Mouse (Mus musculus) thymus, adult 2 months (tissue): ENCODE results near the gene Pde2a. TPM values are rescaled to one million over a fixed set of nuclear protein-coding genes. Genes with fewer than 3 reads are reported as not detected.

Experiments used
- DNase-seq: peaks from one replicate; pipeline ENCODE4 v3.0.0; 2021
- H3K27ac ChIP-seq: fragments of 200-500 bp; 2 replicates; pipeline ENCODE4 v1.5.1; 2012; ENCODE audit warnings: low read length, control low read depth; ENCODE audit not compliant: control insufficient read depth, insufficient read depth
- H3K27me3 ChIP-seq: fragments of 200-500 bp; 2 replicates; pipeline ENCODE4 v1.6.1; 2012; ENCODE audit warnings: mild to moderate bottlenecking, low read length, moderate library complexity, mixed read lengths; ENCODE audit not compliant: control insufficient read depth, insufficient read depth
- H3K36me3 ChIP-seq: fragments of 200-500 bp; 2 replicates; pipeline ENCODE4 v1.6.1; 2012; ENCODE audit warnings: mild to moderate bottlenecking, low read length, moderate library complexity; ENCODE audit not compliant: control insufficient read depth, insufficient read depth
- H3K4me1 ChIP-seq: fragments of 200-500 bp; replicated peaks from 2 replicates; pipeline ENCODE4 v1.6.1; 2012; ENCODE audit warnings: low read length; ENCODE audit not compliant: control insufficient read depth, insufficient read depth
- H3K4me3 ChIP-seq: fragments of 200-500 bp; 2 replicates; pipeline ENCODE4 v1.5.1; 2012; ENCODE audit warnings: mild to moderate bottlenecking, low read length, control low read depth, moderate library complexity; ENCODE audit not compliant: control insufficient read depth, insufficient read depth
- CTCF ChIP-seq: fragments of 200-500 bp; IDR thresholded peaks from 2 replicates; pipeline ENCODE4 v1.5.1; 2012; ENCODE audit warnings: mild to moderate bottlenecking, control low read depth, low read length, moderate library complexity, borderline replicate concordance; ENCODE audit not compliant: control insufficient read depth, poor library complexity, insufficient read depth; ENCODE audit errors: extremely low read depth
- POLR2A ChIP-seq: fragments of 200-500 bp; IDR thresholded peaks from 2 replicates; pipeline ENCODE4 v1.6.1; 2012; ENCODE audit warnings: mild to moderate bottlenecking, low read length, control low read depth, moderate library complexity; ENCODE audit not compliant: control insufficient read depth, poor library complexity, insufficient read depth; ENCODE audit errors: extremely low read depth
- WGBS: fragments of 180-500 bp; shearing (Covaris S2); methylation state at CpG from one replicate; pipeline ENCODE4 v1.1.7; 2018; 5-methylcytosine and 5-hydroxymethylcytosine counted together
- polyA plus RNA-seq: library from polyadenylated mRNA; depleted of rRNA; stranded (reverse); fragments of >200 nt; gene quantifications from 2 replicates; pipeline ENCODE4 v1.2.3, GENCODE M21; 2012

Gene Pde2a
- polyA plus RNA-seq, 1 experiment, result 12.0 TPM

DNA sequence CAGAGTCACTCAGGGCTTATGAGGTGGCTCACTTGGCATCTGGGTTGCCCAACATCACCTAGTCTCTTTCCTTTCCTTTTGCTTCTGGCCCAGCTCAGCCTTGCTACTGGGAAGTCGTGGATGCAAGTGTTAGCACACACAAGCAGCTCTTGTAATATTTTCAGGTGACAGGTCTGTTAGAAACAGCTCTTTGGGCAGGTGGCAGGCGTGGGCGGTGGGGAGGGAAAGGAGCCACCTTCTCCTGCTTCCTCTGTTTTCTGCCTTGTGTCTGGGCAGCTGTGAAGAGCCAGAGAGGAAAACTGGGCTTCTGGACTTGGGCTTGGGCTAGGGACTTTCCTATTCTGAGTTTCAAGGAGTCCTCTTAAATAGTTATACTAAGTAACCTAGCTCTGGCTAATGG lies 54.5 kb downstream of the Pde2a start:
- H3K27ac ChIP-seq, result no peak overlapping the region
- no peak overlapping the region for H3K4me3 ChIP-seq
- WGBS, result 84% methylated on average over 3 of the region's 3 CpGs
- H3K36me3 ChIP-seq, result no peaks in the 10 kb centered on the region
- TF ChIP-seq POLR2A (no peak), CTCF (no peak)
- peaks cover 17% of the 10 kb centered on the region for H3K4me1 ChIP-seq
- no peaks in the 10 kb centered on the region for H3K27me3 ChIP-seq
- DNase-seq, result no peak

DNA sequence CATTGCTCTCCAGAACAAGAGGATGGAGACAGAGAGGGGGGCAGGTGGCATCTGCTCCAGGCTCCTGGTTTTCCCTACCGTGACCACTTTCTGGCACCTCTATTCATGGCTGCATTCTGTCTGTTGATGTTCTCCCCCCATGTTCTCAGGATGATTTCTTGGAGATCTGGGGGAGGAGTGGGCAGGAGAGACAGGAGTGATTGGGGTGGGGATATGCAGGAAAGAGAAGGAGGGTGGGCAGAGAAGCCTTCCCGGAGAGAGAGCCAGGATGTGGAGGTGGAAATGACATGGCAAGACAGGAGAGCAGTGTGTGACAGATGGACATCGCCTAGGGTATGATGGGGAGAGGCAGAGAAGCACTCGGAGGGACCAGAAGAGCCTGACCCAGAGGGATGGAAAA lies 55.0 kb downstream of the Pde2a start:
- TF ChIP-seq POLR2A (no peak), CTCF (no peak)
- WGBS, result 92% methylated on average over 4 of the region's 4 CpGs
- DNase-seq, result no peak
- no peaks in the 10 kb centered on the region for H3K36me3 ChIP-seq
- H3K4me3 ChIP-seq, result no peak overlapping the region
- no peaks in the 10 kb centered on the region for H3K27me3 ChIP-seq
- peaks cover 15% of the 10 kb centered on the region for H3K4me1 ChIP-seq
- H3K27ac ChIP-seq, result no peak overlapping the region

GRCm38 (mm10) chr7:101477200-101477599 lies 55.7 kb downstream of the Pde2a start:
- Histone ChIP-seq H3K4me1 (peaks cover 20% of the 10 kb centered on the region), H3K27me3 (no peaks in the 10 kb centered on the region), H3K27ac (no peak overlapping the region), H3K36me3 (no peaks in the 10 kb centered on the region), H3K4me3 (no peak overlapping the region)
- no peak for DNase-seq
- 80% methylated on average over 5 of the region's 5 CpGs for WGBS
- TF ChIP-seq POLR2A (no peak), CTCF (no peak)

DNA sequence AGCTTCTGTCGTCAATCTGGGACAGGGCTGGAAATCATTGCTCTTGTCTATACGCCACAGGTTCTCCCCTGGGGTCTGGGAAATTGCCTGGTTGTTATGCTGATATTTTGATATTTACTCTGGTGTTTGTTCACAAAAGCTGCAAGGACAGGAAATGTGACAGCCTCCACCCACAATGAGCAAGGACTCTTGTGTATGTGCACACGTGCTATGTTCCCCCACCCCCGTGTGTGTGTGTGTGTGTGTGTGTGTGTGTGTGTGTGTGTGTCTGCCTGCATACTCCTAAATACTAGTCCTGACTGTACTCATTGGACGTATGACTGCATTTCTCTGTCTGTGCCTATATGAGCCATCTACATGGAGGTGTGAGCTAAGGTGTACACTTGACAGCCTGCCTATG lies 56.6 kb downstream of the Pde2a start:
- TF ChIP-seq POLR2A (no peak), CTCF (no peak)
- DNase-seq, result no peak
- 71% methylated on average over 5 of the region's 5 CpGs for WGBS
- Histone ChIP-seq H3K27ac (no peak overlapping the region), H3K4me1 (peaks cover 29% of the 10 kb centered on the region), H3K4me3 (no peak overlapping the region), H3K27me3 (no peaks in the 10 kb centered on the region), H3K36me3 (no peaks in the 10 kb centered on the region)

DNA sequence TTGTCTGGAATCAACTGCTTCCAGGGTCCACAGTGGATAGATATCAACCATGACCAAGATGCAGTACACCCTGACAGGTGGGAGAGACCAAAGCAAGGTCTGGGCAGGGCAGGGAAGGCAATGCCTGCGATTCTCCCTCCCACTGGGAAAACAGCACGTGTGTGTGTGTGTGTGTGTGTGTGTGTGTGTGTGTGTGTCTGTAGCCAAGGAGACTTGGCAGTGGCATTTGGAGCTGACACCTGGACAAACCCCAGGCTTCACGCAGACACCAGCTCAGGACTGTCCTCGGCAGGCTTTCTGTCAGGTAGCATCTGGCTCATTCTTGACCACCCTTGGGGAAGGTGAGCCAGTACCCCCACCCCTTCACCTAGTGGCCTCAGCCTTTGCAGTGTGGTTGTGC lies 58.4 kb downstream of the Pde2a start:
- peaks cover 42% of the 10 kb centered on the region for H3K4me1 ChIP-seq
- TF ChIP-seq POLR2A (no peak), CTCF (no peak)
- no peak overlapping the region for H3K4me3 ChIP-seq
- H3K36me3 ChIP-seq, result no peaks in the 10 kb centered on the region
- H3K27me3 ChIP-seq, result no peaks in the 10 kb centered on the region
- no peak for DNase-seq
- H3K27ac ChIP-seq, result no peak overlapping the region
- 89% methylated on average over 4 of the region's 4 CpGs for WGBS

GRCm38 (mm10) chr7:101480671-101481070 lies 59.2 kb downstream of the Pde2a start:
- 89% methylated on average over 6 of the region's 6 CpGs for WGBS
- no peak for DNase-seq
- no peaks in the 10 kb centered on the region for H3K36me3 ChIP-seq
- H3K27me3 ChIP-seq, result no peaks in the 10 kb centered on the region
- H3K4me1 ChIP-seq, result peaks cover 39% of the 10 kb centered on the region
- no peak overlapping the region for H3K4me3 ChIP-seq
- H3K27ac ChIP-seq, result no peak overlapping the region
- no peak for TF ChIP-seq POLR2A
- no peak for TF ChIP-seq CTCF

GRCm38 (mm10) chr7:101481872-101482498 lies 60.5 kb downstream of the Pde2a start:
- 89% methylated on average over 8 of the region's 8 CpGs for WGBS
- Histone ChIP-seq H3K27ac (no peak overlapping the region), H3K27me3 (no peaks in the 10 kb centered on the region), H3K4me3 (no peak overlapping the region), H3K4me1 (peaks cover 42% of the 10 kb centered on the region), H3K36me3 (no peaks in the 10 kb centered on the region)
- no peak for DNase-seq
- TF ChIP-seq CTCF (no peak), POLR2A (no peak)
